10 mouse cellular contexts compared by ENCODE assay signal in the genomic region with DNA sequence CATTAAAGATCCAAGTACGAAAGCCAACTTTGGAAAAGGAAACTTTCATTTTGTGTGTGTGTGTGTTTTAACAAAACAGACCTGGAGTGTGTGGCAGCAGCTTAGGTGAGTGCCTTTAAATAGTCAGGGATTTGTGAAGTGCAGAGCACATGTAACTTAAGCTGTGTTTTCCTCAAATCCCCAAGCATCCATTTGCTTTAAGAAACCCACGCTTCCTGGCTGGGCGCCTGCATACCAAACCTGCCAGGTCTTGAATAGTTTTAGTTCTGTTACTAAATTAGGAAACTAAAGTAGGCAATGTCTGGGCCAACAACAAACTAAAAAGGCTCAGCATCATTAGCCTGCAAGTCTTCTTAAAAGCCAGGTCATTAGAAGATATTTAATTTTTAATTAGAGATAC. TPM values are rescaled to one million over a fixed set of nuclear protein-coding genes. Genes with fewer than 3 reads are reported as not detected.
DNase-seq lines count a peak whose midpoint lies in the region; ATAC-seq and TF ChIP-seq lines count a peak whose summit lies in the region.
"Had no signal": no experiment of that assay in that cellular context is flagged by ENCODE, and none has a peak within 500 bp of the region (broad histone marks: within the 10 kb centered on the region; RNA-seq: fewer than 3 reads in every experiment).

No protein-coding gene starts in this region.

- no peak overlapping the region for H3K9ac ChIP-seq in heart, embryonic 13.5 days
- H3K9ac ChIP-seq in lung, embryonic 14.5 days: no peak overlapping the region

- no peak overlapping the region for H3K4me3 ChIP-seq in heart, embryonic 13.5 days
- no peak overlapping the region for H3K4me3 ChIP-seq in lung, embryonic 14.5 days (ENCODE audit: low read depth, low read length)
- H3K4me3 ChIP-seq: myocyte had no signal

- H3K9me3 ChIP-seq in heart, embryonic 13.5 days: no peaks in the 10 kb centered on the region
- no peaks in the 10 kb centered on the region for H3K9me3 ChIP-seq in lung, embryonic 14.5 days (ENCODE audit: low read depth, low read length)
- H3K9me3 ChIP-seq: G1E had no signal

- H3K4me1 ChIP-seq in heart, embryonic 13.5 days: peaks cover 26% of the 10 kb centered on the region
- H3K4me1 ChIP-seq in lung, embryonic 14.5 days (ENCODE audit: insufficient read depth): no peaks in the 10 kb centered on the region

- no peak for ATAC-seq in heart, embryonic 13.5 days (ENCODE audit: extremely low read depth, insufficient number of reproducible peaks, low FRiP score, low TSS enrichment)
- no peak for ATAC-seq in lung, embryonic 14.5 days (ENCODE audit: insufficient read depth)
- ATAC-seq in granulocyte monocyte progenitor cell, adult 5-6 weeks (replicated peaks; ENCODE audit: poor library complexity, severe bottlenecking): no peak

- 39% methylated on average over 3 of the region's 3 CpGs for WGBS in heart, embryonic 13.5 days
- WGBS in lung, embryonic 14.5 days: 70% methylated on average over 3 of the region's 3 CpGs

- no peak overlapping the region for H3K4me2 ChIP-seq in heart, embryonic 13.5 days
- H3K4me2 ChIP-seq in lung, embryonic 14.5 days: no peak overlapping the region

- no peak for DNase-seq in heart, adult 11 months
- DNase-seq in fibroblast of lung, adult 2 months (ENCODE audit: low read depth): peak; percentile 51
- DNase-seq in kidney, postnatal 10 days: peak; percentile 63
- DNase-seq in lung, embryonic 14.5 days: peak; percentile 55
- no peak for DNase-seq in B cell, adult 2 months
- no peak for DNase-seq in urinary bladder, adult 2 months (ENCODE audit: low spot score)

- no peak for TF ChIP-seq CTCF in lung, embryonic 14.5 days (IDR thresholded peaks at IDR 0.05; ENCODE audit: low read depth)

- no peaks in the 10 kb centered on the region for H3K36me3 ChIP-seq in heart, embryonic 13.5 days
- H3K36me3 ChIP-seq in lung, embryonic 14.5 days (ENCODE audit: insufficient read depth): no peaks in the 10 kb centered on the region

- no peaks in the 10 kb centered on the region for H3K27me3 ChIP-seq in heart, embryonic 13.5 days (replicated peaks)
- H3K27me3 ChIP-seq in lung, embryonic 14.5 days (ENCODE audit: insufficient read depth, low read length): no peaks in the 10 kb centered on the region

- H3K27ac ChIP-seq in heart, embryonic 13.5 days (replicated peaks): peak overlapping the region; percentile 73
- no peak overlapping the region for H3K27ac ChIP-seq in lung, embryonic 14.5 days (ENCODE audit: low read depth)

RNA-seq across cellular contexts. Expression of a gene that starts 47.0 kb away (rescaled TPM):
- polyA plus RNA-seq in heart, embryonic 13.5 days (2015; fragmentation: Nextera tagmentation; extraction: Ambion mirVana): 8.7 and 11.7 TPM in 2 replicates
- polyA plus RNA-seq in lung, embryonic 14.5 days (2014; fragmentation: Nextera tagmentation; extraction: Ambion mirVana): 16.2 and 16.6 TPM in 2 replicates
- total RNA-seq in granulocyte monocyte progenitor cell, adult 5-6 weeks (2014; fragmentation: Nextera tagmentation): 15.2 and 16.6 TPM in 2 replicates
- total RNA-seq in granulocyte monocyte progenitor cell, adult 5-6 weeks (2017): 13.0 and 17.9 TPM in 2 replicates
- 36.5 and 38.5 TPM in 2 replicates for polyA plus RNA-seq in urinary bladder, adult 2 months (2012; rRNA removed)

RNA-seq across cellular contexts. Expression of a gene that starts 49.2 kb away (rescaled TPM):
- 16.0 and 16.8 TPM in 2 replicates for polyA plus RNA-seq in heart, embryonic 13.5 days (2015; fragmentation: Nextera tagmentation; extraction: Ambion mirVana)
- 33.5 and 35.7 TPM in 2 replicates for polyA plus RNA-seq in lung, embryonic 14.5 days (2014; fragmentation: Nextera tagmentation; extraction: Ambion mirVana)
- 0.32 TPM in 1 of 2 replicates, not detected in the other for total RNA-seq in granulocyte monocyte progenitor cell, adult 5-6 weeks (2014; fragmentation: Nextera tagmentation)
- total RNA-seq in granulocyte monocyte progenitor cell, adult 5-6 weeks (2017): 1.7 and 4.9 TPM in 2 replicates
- polyA plus RNA-seq in urinary bladder, adult 2 months (2012; rRNA removed): 15.3 and 21.1 TPM in 2 replicates

Comparison
In these comparisons a context has a peak if more than half of its experiments do, and no peak if none do; other contexts are left out.
1. DNase-seq: peak in fibroblast of lung, adult 2 months (single experiment), kidney, postnatal 10 days (single experiment) and lung, embryonic 14.5 days (single experiment); none in heart, adult 11 months (single experiment), B cell, adult 2 months (0 of 2) and urinary bladder, adult 2 months (single experiment).